ENCODE assay signal across 7 mouse cellular contexts in the genomic region with DNA sequence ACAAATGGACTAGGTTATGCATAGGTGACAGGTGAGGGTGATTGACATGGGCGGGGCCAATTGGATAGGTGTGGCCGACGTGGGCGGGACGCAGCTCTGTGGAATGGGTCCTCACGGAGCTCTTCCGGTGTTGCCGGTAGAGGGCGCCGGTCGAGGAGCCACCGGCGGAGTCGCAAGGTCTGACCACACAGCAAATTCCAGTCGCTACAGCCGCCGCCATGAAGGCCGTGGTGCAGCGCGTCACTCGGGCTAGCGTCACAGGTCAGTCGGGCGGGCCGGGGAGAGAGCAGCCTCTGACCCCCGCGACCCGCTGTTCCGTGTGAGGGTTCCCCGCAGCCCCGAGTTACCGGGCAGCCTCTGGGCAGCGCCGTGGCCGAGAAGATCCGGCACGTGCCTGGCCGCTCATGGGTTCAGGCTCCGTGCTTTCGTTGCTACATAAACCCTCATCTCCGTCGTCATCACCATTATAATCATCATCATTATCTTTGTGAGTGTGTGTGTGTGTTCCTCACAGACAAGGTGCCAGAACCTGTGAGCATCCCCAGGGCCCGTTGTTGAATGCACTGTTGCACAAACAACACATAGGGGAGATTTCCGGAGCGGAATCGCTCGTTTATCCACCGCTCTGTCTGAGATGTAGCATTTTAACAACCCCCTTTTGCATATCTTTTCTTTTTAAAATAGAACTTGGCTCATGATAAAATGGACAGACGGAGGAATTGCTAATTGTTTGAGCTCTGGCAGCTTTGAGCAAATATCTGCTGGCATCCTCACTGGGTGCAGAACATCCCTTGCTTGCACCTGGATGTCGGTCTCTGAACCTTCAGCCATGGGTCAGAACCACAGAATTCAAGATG. TPM values are rescaled to one million over a fixed set of nuclear protein-coding genes. Genes with fewer than 3 reads are reported as not detected.
DNase-seq lines count a peak whose midpoint lies in the region; ATAC-seq and TF ChIP-seq lines count a peak whose summit lies in the region.

Gene Dtd1, plus strand, starts transcription at position 67 of the 857 bp plus-strand sequence.

- peak; percentile 85 for DNase-seq in adrenal gland, adult 8-10 months
- DNase-seq in embryo, embryonic 9.5 days (ENCODE audit: extremely low spot score): peak; percentile 85
- DNase-seq in gastrocnemius, postnatal 4 days (ENCODE audit: low spot score in 2 of 2): peak; percentile 59 to 84
- DNase-seq in left cerebral cortex, postnatal 4 days: peak; percentile 89

- peak within 1 kb of the TSS; percentile 77 for H3K4me2 ChIP-seq in intestine, postnatal 0 days (replicated peaks; ENCODE audit: low read depth)
- H3K4me2 ChIP-seq in midbrain, embryonic 12.5 days (replicated peaks): peak within 1 kb of the TSS; percentile 65

- H3K27me3 ChIP-seq in intestine, postnatal 0 days (replicated peaks; ENCODE audit: control insufficient read depth, insufficient read depth, low read length): no peaks in the 10 kb centered on the region
- no peaks in the 10 kb centered on the region for H3K27me3 ChIP-seq in midbrain, embryonic 12.5 days
- H3K27me3 ChIP-seq in small intestine, adult 2 months (ENCODE audit: control insufficient read depth, insufficient read depth, low read length): no peaks in the 10 kb centered on the region

- H3K9me3 ChIP-seq in intestine, postnatal 0 days (ENCODE audit: control insufficient read depth): no peaks in the 10 kb centered on the region
- H3K9me3 ChIP-seq in midbrain, embryonic 12.5 days: no peaks in the 10 kb centered on the region

- intact Hi-C loops in left cerebral cortex, postnatal 4 days (cut with DNase I): no loop called here

- peak; percentile 32; the same call in 1 of the 2 replicates for TF ChIP-seq POLR2A in small intestine, adult 2 months (IDR thresholded peaks at IDR 0.05; ENCODE audit: low read depth, low read length)

- ATAC-seq in intestine, postnatal 0 days: peak; percentile 96
- peak; percentile 95 for ATAC-seq in midbrain, embryonic 12.5 days (ENCODE audit: low FRiP score, low read depth)

- peak within 1 kb of the TSS; percentile 82 for H3K9ac ChIP-seq in intestine, postnatal 0 days (ENCODE audit: low read depth, low read length)
- H3K9ac ChIP-seq in midbrain, embryonic 12.5 days (replicated peaks): peak within 1 kb of the TSS; percentile 70

- H3K4me1 ChIP-seq in intestine, postnatal 0 days (replicated peaks; ENCODE audit: control insufficient read depth, insufficient read depth, low read length): no peaks in the 10 kb centered on the region
- no peaks in the 10 kb centered on the region for H3K4me1 ChIP-seq in midbrain, embryonic 12.5 days
- no peaks in the 10 kb centered on the region for H3K4me1 ChIP-seq in small intestine, adult 2 months (ENCODE audit: control insufficient read depth, insufficient read depth, insufficient read length, low read length)

- H3K27ac ChIP-seq in intestine, postnatal 0 days (ENCODE audit: low read depth, low read length): peak within 1 kb of the TSS; percentile 74
- 0 out of 2 replicates have a peak within 1 kb of the TSS, but pooled peaks have one; percentile 20 for H3K27ac ChIP-seq in midbrain, embryonic 12.5 days (replicated peaks)
- peak within 1 kb of the TSS; percentile 51 for H3K27ac ChIP-seq in small intestine, adult 2 months (ENCODE audit: insufficient read depth, low read depth, low read length)

- no peaks in the 10 kb centered on the region for H3K36me3 ChIP-seq in intestine, postnatal 0 days (ENCODE audit: control insufficient read depth, insufficient read depth)
- no peaks in the 10 kb centered on the region for H3K36me3 ChIP-seq in midbrain, embryonic 12.5 days
- H3K36me3 ChIP-seq in small intestine, adult 2 months (ENCODE audit: control insufficient read depth, insufficient read depth, low read length): no peaks in the 10 kb centered on the region

- peak; percentile 95 for TF ChIP-seq CTCF in intestine, postnatal 0 days (IDR thresholded peaks at IDR 0.05; ENCODE audit: low read depth)
- TF ChIP-seq CTCF in small intestine, adult 2 months (IDR thresholded peaks at IDR 0.05; ENCODE audit: extremely low read depth, insufficient read length, insufficient replicate concordance, low read depth, low read length): peak; percentile 79

- H3K4me3 ChIP-seq in intestine, postnatal 0 days (ENCODE audit: low read depth, low read length): peak within 1 kb of the TSS; percentile 62
- peak within 1 kb of the TSS; percentile 65 for H3K4me3 ChIP-seq in midbrain, embryonic 12.5 days
- peak within 1 kb of the TSS; percentile 96 for H3K4me3 ChIP-seq in small intestine, adult 2 months (ENCODE audit: low read depth, low read length)

- WGBS in intestine, postnatal 0 days: 2% methylated on average over 50 of the region's 50 CpGs
- 2% methylated on average over 50 of the region's 50 CpGs for WGBS in midbrain, embryonic 12.5 days
- 2% methylated on average over 50 of the region's 50 CpGs for WGBS in small intestine, adult 2 months

RNA-seq across cellular contexts. Expression of gene Dtd1, which starts in this region (rescaled TPM):
- total RNA-seq in adrenal gland, adult 8-10 months (2022): 10 to 100 TPM; 18.9 to 30.6 (median 23.7) TPM
- 10 to 100 TPM; 11.9 to 12.9 TPM for total RNA-seq in gastrocnemius, postnatal 4 days (2021)
- 31.6 and 32.6 TPM in 2 replicates for polyA plus RNA-seq in intestine, postnatal 0 days (2015; fragmentation: Nextera tagmentation; extraction: Ambion mirVana)
- 10 to 100 TPM; 54.6 to 55.7 TPM for total RNA-seq in left cerebral cortex, postnatal 4 days (2021)
- polyA plus RNA-seq in midbrain, embryonic 12.5 days (2016; fragmentation: Nextera tagmentation; extraction: Ambion mirVana): 36.6 and 39.9 TPM in 2 replicates
- polyA plus RNA-seq in small intestine, adult 2 months (2012; rRNA removed): 2.7 and 3.8 TPM in 2 replicates

Comparison
In these comparisons a context has a peak if more than half of its experiments do, and no peak if none do; other contexts are left out.
1. Peak in every context shown above with its lines: DNase-seq, ATAC-seq, H3K4me3 ChIP-seq and H3K27ac ChIP-seq.
2. H3K27ac ChIP-seq: peak in every context shown above with its lines; median percentile 74 in intestine, postnatal 0 days; 51 in small intestine, adult 2 months; 20 in midbrain, embryonic 12.5 days.